Mouse (Mus musculus) liver, embryonic 15.5 days (tissue): Measurements from ENCODE around the gene Slc29a3. TPM values are rescaled to one million over a fixed set of nuclear protein-coding genes. Genes with fewer than 3 reads are reported as not detected.
"Not testable (repeated sequence)": the region's sequence is repeated elsewhere in the genome, so short reads cannot be mapped to it uniquely, and the experiment has no call there.

Source experiments
- ATAC-seq: fragments of 200-750 bp; cut with Nextera tagmentation; 2 replicates; pipeline ENCODE4 v1.8.0; 2017; ENCODE audit warnings: moderate number of reproducible peaks, mild to moderate bottlenecking, moderate library complexity; ENCODE audit not compliant: insufficient read depth
- H3K27ac ChIP-seq: fragments of 300-500 bp; sonication (generic); replicated peaks from 2 replicates; pipeline ENCODE4 v1.5.1; 2015; ENCODE audit warnings: mild to moderate bottlenecking, inconsistent platforms
- H3K27me3 ChIP-seq: fragments of 300-500 bp; sonication (generic); 2 replicates; pipeline ENCODE4 v1.6.1; 2015; ENCODE audit warnings: mild to moderate bottlenecking, inconsistent platforms
- H3K36me3 ChIP-seq: fragments of 300-500 bp; sonication (generic); replicated peaks from 2 replicates; pipeline ENCODE4 v1.6.1; 2015; ENCODE audit warnings: moderate library complexity, mild to moderate bottlenecking, inconsistent platforms
- H3K4me1 ChIP-seq: fragments of 300-500 bp; sonication (generic); replicated peaks from 2 replicates; pipeline ENCODE4 v1.6.1; 2015; ENCODE audit warnings: inconsistent platforms
- H3K4me2 ChIP-seq: fragments of 300-500 bp; sonication (generic); 2 replicates; pipeline ENCODE4 v1.6.1; 2015; ENCODE audit warnings: moderate library complexity, mild to moderate bottlenecking, inconsistent platforms
- H3K4me3 ChIP-seq: fragments of 300-500 bp; sonication (generic); replicated peaks from 2 replicates; pipeline ENCODE4 v1.5.1; 2015; ENCODE audit warnings: mild to moderate bottlenecking, inconsistent platforms
- H3K9ac ChIP-seq: fragments of 300-500 bp; sonication (generic); 2 replicates; pipeline ENCODE4 v1.6.1; 2015; ENCODE audit warnings: moderate library complexity, mild to moderate bottlenecking, inconsistent platforms
- H3K9me3 ChIP-seq: fragments of 300-500 bp; sonication (generic); replicated peaks from 2 replicates; pipeline ENCODE4 v1.6.1; 2016; ENCODE audit warnings: inconsistent platforms
- WGBS: fragments of 180-500 bp; shearing (Covaris S2); methylation state at CpG from one replicate; pipeline ENCODE4 v1.1.7; 2015; ENCODE audit warnings: mixed read lengths; ENCODE audit not compliant: insufficient replicate concordance; 5-methylcytosine and 5-hydroxymethylcytosine counted together
- polyA plus RNA-seq: library from polyadenylated mRNA; unstranded; fragments of >200 nt; fragmentation: Nextera tagmentation; extraction: Ambion mirVana; gene quantifications from 2 replicates; pipeline ENCODE4 v1.2.1, GENCODE M21; 2015

Slc29a3 gene
- polyA plus RNA-seq, 1 experiment from 2014 or later, result 3.7 TPM

DNA sequence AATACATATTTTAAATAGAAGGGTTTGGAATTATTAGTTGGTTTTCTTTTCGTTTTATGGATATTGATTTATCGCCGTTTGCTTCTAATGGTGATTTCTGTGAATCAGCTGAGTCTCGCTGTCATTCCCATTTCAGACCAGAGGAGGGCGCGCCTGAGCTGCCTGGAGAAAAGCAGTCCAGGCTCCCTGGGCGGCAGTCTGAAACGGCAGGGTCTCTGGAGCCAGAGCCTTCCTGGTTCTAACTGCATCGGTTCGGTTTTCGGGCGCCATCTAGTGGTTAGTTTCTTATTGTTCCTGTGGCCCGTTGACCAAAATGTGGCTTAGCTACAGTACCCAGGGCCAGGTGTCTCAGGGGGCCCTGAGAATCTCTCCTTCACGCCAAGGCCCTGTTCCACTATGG, 7.8 kb upstream of the Slc29a3 start:
- no peak overlapping the region for H3K4me2 ChIP-seq
- H3K4me1 ChIP-seq, result no peaks in the 10 kb centered on the region
- H3K9me3 ChIP-seq, result no peaks in the 10 kb centered on the region
- 4% methylated on average over 14 of the region's 14 CpGs for WGBS
- H3K27ac ChIP-seq, result no peak overlapping the region
- H3K27me3 ChIP-seq, result no peaks in the 10 kb centered on the region
- H3K9ac ChIP-seq, result no peak overlapping the region
- no peak overlapping the region for H3K4me3 ChIP-seq
- ATAC-seq, result 0 out of 2 replicates have a peak, but pooled peaks have one; percentile 25
- no peaks in the 10 kb centered on the region for H3K36me3 ChIP-seq

DNA sequence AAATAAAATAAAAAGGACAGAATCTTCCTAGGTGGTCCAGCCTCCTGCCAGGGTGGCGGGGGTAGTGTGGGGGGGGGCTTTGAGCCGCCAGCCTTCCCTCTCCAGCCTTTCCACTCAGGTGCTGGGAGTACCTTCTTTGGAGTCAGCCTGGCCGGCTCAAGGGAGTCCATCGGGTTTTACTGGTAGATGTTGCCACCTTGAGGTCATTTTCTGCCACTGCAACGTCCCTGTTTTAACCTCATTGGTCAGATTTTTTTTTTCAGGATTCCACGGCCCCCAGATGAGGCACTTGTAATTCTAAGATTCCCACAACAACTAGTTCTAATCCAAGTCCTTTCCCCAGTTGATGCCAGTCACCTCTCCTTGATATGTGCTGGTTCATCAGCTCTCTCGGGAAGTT, 4.4 kb upstream of the Slc29a3 start:
- H3K4me2 ChIP-seq, result no peak overlapping the region
- no peak overlapping the region for H3K4me3 ChIP-seq
- 3% methylated on average over 7 of the region's 7 CpGs for WGBS
- H3K4me1 ChIP-seq, result peaks cover 14% of the 10 kb centered on the region
- no peaks in the 10 kb centered on the region for H3K36me3 ChIP-seq
- no peaks in the 10 kb centered on the region for H3K27me3 ChIP-seq
- H3K9me3 ChIP-seq, result no peaks in the 10 kb centered on the region
- H3K27ac ChIP-seq, result no peak overlapping the region
- no peak for ATAC-seq
- H3K9ac ChIP-seq, result no peak overlapping the region

DNA sequence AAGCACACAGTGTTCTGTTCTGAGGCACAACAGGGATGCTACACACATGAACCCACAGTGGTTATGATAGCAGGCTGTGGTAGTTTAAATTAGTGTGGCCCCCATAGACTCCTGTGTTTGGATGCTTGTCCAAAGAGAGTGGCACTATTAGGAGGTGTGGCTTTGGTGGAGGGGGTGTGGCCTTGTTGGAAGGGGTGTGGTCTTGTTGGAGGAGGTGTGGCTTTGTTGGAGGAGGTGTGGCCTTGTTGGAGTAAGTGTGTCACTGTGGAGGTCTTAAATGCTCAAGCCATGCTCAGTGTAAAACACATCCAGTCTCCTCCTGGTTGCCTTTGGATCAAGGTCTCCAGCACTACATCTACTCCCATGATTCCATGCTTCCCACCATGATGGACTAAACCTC, 3.6 kb upstream of the Slc29a3 start:
- Histone ChIP-seq H3K27ac (no peak overlapping the region), H3K9me3 (no peaks in the 10 kb centered on the region), H3K27me3 (no peaks in the 10 kb centered on the region), H3K36me3 (no peaks in the 10 kb centered on the region), H3K4me1 (peaks cover 19% of the 10 kb centered on the region), H3K4me3 (no peak overlapping the region), H3K9ac (no peak overlapping the region), H3K4me2 (no peak overlapping the region)
- no peak for ATAC-seq

DNA sequence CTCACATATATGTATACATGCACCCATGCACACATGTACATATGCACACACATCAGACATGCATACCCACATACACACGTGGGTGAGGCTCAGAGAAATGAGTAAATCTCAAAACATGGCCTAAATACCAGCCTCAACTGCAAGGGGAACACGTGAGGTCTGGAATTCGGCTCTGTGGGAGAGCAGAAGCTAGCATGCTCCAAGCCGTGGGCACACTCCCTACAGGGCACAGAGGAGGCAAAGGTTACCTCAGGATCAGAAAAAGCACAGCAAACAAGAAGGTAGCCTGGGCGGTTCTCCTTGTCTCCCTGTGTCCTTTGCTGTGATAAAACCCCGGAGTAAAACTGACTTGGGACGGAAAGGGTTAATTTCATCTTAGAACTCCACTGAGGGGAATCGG, 1.3 kb upstream of the Slc29a3 start:
- ATAC-seq, result no peak
- no peak overlapping the region for H3K27ac ChIP-seq
- WGBS, result 70% methylated on average over 8 of the region's 8 CpGs

DNA sequence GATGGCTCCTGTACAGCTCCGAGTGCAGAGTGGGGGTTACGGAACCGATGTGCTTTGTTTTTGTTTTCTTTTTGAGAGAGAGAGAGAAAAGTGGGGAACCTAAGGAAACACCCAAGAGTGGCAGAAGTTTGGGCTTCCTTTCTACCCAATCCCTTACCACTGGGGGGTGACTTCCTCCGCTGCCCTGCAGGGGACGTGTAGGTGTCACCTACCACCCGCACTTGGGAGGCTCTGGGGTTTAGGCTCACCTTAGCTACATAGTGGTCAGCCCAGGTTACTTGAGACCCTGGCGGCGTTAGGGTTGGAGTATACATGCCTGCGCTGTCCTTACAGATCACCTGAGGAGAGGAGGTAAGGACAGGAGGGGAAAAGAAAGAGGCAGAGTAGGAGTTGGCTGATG, 667 bp upstream of the Slc29a3 start:
- no peaks in the 10 kb centered on the region for H3K9me3 ChIP-seq
- H3K27ac ChIP-seq, result no peak overlapping the region
- H3K36me3 ChIP-seq, result no peaks in the 10 kb centered on the region
- WGBS, result 72% methylated on average over 9 of the region's 9 CpGs
- H3K4me3 ChIP-seq, result no peak overlapping the region
- H3K27me3 ChIP-seq, result no peaks in the 10 kb centered on the region
- H3K4me1 ChIP-seq, result peaks cover 19% of the 10 kb centered on the region
- no peak overlapping the region for H3K9ac ChIP-seq
- peak overlapping the region; percentile 83 for H3K4me2 ChIP-seq
- ATAC-seq, result no peak

More for the DNA sequence above, 1.3 kb upstream of the Slc29a3 start:
- Histone ChIP-seq H3K36me3 (no peaks in the 10 kb centered on the region), H3K4me2 (no peak overlapping the region), H3K4me3 (no peak overlapping the region), H3K9me3 (no peaks in the 10 kb centered on the region), H3K27me3 (no peaks in the 10 kb centered on the region), H3K4me1 (peaks cover 19% of the 10 kb centered on the region), H3K9ac (no peak overlapping the region)

DNA sequence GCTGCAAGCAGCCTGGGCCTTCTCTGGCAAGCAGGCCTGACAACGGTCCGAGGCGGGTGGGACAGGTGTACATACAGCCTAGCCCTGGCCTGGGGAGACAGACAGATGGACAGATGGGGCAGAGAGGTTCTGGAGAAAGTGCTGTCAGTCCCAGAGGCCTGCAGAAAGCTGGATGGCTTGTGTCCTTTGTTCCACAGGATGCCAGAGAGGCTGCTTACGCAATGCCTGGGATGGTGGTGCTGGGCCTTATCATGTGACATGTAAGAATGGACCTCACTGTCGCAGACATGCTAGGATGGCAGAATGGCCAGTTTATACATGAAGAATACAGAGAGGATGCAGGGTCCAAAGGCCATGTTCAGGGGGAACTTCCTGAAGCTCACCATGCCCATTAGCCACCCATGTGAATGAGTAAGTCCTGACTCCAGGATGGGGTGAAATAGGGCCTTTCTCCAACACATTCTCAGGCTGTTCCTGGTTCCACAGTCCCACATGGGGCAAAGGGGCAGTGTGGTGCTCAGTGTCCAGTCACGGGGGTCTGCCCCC, 4.9 kb downstream of the Slc29a3 start:
- no peaks in the 10 kb centered on the region for H3K27me3 ChIP-seq
- no peak overlapping the region for H3K27ac ChIP-seq
- H3K36me3 ChIP-seq, result no peaks in the 10 kb centered on the region
- no peak for ATAC-seq
- 69% methylated on average over 6 of the region's 6 CpGs for WGBS
- H3K4me1 ChIP-seq, result peaks cover 19% of the 10 kb centered on the region
- H3K9ac ChIP-seq, result no peak overlapping the region
- no peak overlapping the region for H3K4me3 ChIP-seq
- H3K4me2 ChIP-seq, result no peak overlapping the region
- H3K9me3 ChIP-seq, result no peaks in the 10 kb centered on the region

DNA sequence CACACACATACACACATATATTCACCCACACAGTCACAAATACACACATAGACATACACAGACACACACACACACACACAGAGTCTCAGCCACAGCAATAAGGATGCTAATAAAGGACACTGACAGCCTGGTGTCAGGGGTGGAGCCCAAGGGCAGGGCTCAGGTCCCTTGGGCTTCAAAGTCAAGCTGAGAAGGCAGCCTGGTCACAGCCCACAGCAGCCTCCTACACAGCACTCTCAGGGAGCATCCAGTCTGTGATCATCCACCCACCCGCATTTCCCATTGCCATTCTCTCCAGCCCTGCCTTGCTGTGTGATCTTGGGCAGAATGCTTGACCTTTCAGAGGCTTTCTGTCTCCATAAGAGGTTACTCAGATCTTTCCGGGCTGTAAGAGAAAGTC, 6.1 kb downstream of the Slc29a3 start:
- Histone ChIP-seq H3K9ac (no peak overlapping the region), H3K4me1 (peaks cover 7% of the 10 kb centered on the region), H3K27me3 (no peaks in the 10 kb centered on the region), H3K27ac (no peak overlapping the region), H3K9me3 (no peaks in the 10 kb centered on the region), H3K4me2 (no peak overlapping the region), H3K4me3 (no peak overlapping the region), H3K36me3 (no peaks in the 10 kb centered on the region)
- ATAC-seq, result no peak
- 59% methylated on average over 2 of the region's 2 CpGs for WGBS

DNA sequence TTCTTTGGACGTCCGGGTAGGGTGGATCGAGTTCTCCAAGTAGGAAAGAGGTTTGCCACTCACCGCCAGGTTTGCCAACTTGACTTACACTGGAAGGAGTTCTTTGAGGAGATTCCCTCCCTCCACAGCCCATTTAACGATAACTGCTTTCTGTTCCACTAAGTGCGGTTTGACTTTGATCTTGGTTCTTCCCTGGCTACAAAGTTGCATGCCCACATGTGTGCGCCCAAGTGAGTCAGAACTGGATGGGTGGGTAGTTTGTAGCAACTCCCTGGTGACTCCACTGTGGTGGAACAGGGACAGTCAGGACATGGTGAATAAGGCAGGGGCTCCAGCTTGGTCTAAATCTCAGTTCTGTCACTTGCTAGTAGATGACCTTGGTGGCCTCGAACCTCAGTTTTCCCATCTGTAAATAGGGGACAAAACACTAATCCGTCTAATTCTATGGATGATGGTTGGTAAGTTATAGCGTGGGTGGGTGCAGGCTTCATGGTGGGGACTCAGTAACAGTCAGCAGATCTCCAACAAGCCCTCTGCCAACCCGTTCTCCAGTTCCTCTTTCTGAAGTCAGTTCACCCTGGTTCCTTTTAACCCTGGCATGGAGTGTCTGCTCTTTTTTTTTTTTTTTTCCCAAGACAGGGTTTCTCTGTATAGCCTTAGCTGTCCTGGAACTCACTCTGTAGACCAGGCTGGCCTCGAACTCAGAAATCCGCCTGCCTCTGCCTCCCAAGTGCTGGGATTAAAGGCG, 7.9 kb downstream of the Slc29a3 start:
- no peak for ATAC-seq
- peaks cover 6% of the 10 kb centered on the region; the same call in 1 of the 2 replicates for H3K4me1 ChIP-seq
- H3K27ac ChIP-seq, result no peak overlapping the region
- H3K9ac ChIP-seq, result no peak overlapping the region
- 68% methylated on average over 14 of the region's 14 CpGs for WGBS
- no peaks in the 10 kb centered on the region for H3K9me3 ChIP-seq
- H3K36me3 ChIP-seq, result no peaks in the 10 kb centered on the region
- H3K27me3 ChIP-seq, result no peaks in the 10 kb centered on the region
- H3K4me3 ChIP-seq, result no peak overlapping the region
- H3K4me2 ChIP-seq, result no peak overlapping the region

DNA sequence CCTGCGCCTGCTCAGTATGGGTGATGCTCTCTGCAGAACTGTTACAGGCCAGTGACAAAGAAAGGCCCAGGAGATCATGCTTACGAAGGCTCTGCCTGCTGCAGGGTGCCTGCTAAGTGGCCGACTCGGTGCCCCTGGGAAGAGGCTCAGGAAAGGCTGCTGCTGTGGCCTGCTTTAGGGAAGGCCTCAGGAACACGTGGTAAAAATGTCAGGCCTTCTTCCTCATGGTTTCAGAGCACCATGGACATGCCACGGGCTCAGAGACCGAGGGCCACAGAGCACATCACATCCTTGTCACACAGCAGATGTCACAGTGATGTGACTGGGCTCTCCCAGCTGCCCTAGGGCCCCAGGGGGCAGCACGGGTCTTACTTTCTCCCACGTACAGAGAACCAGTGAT, 8.9 kb downstream of the Slc29a3 start:
- no peak overlapping the region for H3K27ac ChIP-seq
- H3K4me1 ChIP-seq, result peaks cover 11% of the 10 kb centered on the region; the same call in 1 of the 2 replicates
- H3K4me3 ChIP-seq, result no peak overlapping the region
- no peaks in the 10 kb centered on the region for H3K36me3 ChIP-seq
- WGBS, result 60% methylated on average over 9 of the region's 9 CpGs
- H3K9me3 ChIP-seq, result no peaks in the 10 kb centered on the region
- H3K27me3 ChIP-seq, result no peaks in the 10 kb centered on the region
- H3K4me2 ChIP-seq, result no peak overlapping the region
- ATAC-seq, result no peak
- H3K9ac ChIP-seq, result no peak overlapping the region

DNA sequence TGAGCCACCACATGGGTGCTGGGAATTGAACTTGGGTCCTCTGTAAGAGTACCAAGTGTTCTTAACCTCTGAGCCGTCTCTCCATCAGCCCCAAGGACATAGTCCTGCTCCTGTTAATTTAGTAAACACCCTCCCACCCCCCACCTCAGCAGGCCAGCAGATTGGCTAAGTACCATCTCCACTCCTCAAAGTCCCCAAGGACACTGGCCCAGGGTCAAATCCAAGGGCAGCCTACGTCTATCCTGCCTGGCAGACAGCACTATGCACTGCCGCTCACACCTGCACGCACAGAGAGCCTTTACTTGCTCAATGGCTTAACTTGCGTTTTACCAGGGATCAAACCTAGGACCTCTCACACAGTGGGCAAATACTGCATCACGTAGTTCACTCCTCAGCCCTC, 9.7 kb downstream of the Slc29a3 start:
- Histone ChIP-seq H3K4me1 (0 out of 2 replicates have a peak, but pooled peaks cover 10% of the 10 kb centered on the region), H3K4me3 (no peak overlapping the region), H3K9ac (no peak overlapping the region), H3K36me3 (no peaks in the 10 kb centered on the region), H3K27me3 (no peaks in the 10 kb centered on the region), H3K27ac (no peak overlapping the region), H3K9me3 (no peaks in the 10 kb centered on the region), H3K4me2 (no peak overlapping the region)
- no peak for ATAC-seq
- WGBS, result 72% methylated on average over 6 of the region's 6 CpGs

DNA sequence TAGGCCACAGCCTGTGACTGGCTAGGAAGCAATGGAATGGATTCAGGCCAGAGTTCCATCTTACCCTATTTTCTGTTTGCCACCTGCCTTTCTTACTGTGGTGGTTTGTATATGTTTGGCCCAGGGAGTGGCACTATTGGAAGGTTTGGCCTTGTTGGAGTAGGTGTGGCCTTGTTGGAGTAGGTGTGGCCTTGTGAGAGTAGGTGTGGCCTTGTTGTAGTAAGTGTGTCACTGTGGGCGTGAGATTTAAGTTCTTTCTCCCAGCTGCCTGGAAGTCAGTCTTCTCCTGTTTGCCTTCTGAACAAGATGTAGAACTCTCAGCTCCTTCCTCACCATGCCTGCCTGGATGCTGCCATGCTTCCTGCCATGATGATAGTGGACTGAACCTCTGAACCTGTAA, 10.3 kb downstream of the Slc29a3 start:
- WGBS, result 59% methylated on average over 1 of the region's 1 CpGs
- H3K4me1 ChIP-seq, ATAC-seq, H3K27ac ChIP-seq, H3K4me3 ChIP-seq, H3K4me2 ChIP-seq, H3K9me3 ChIP-seq, H3K27me3 ChIP-seq, H3K9ac ChIP-seq, H3K36me3 ChIP-seq: not testable (repeated sequence)

DNA sequence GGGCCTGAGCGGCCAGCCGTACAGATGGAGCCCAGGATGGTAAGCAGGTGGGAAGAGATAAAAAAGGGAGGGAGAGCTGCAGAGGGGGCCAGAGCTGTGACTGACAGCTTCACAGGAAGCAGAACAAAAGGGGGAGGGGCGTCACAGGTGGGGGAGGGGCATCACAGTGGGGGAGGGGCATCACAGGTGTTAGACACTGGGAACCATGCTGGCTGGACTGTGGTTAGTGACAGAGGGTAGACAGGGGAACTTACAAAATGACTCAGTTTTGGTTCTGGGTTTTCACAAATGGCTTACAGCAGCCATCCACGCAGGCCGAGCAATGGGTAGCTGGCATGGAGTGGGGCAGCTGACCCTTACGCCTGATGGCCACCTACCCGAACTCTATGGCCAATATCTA, 11.2 kb downstream of the Slc29a3 start:
- Histone ChIP-seq H3K4me3 (no peak overlapping the region), H3K4me1 (peaks cover 6% of the 10 kb centered on the region; the same call in 1 of the 2 replicates), H3K27ac (no peak overlapping the region), H3K36me3 (no peaks in the 10 kb centered on the region), H3K9ac (no peak overlapping the region), H3K9me3 (no peaks in the 10 kb centered on the region), H3K4me2 (no peak overlapping the region), H3K27me3 (no peaks in the 10 kb centered on the region)
- ATAC-seq, result no peak
- 62% methylated on average over 7 of the region's 7 CpGs for WGBS
